Comparison of ENCODE assay signal across 9 mouse cellular contexts in the genomic region with DNA sequence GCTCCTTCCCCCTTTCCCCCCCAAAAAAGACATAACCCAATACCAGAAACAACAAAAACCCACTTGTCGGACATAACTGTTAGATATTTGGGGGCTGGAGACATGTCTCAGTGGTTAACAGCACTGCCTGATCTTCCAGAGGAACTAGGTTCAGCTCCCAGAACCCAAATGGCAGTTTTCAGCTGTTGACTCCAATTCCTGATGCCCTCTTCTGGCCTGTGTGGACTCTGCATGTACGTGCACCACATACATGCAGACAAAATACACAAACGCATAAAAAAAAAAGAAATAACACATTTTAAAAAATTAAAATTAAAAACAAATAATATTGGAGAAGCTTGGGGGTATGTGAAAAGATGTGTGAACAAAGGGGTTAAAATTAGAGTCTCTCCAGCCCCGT. TPM values are rescaled to one million over a fixed set of nuclear protein-coding genes. Genes with fewer than 3 reads are reported as not detected.
DNase-seq lines count a peak whose midpoint lies in the region; ATAC-seq lines count a peak whose summit lies in the region.
"Had no signal": no experiment of that assay in that cellular context is flagged by ENCODE, and none has a peak within 500 bp of the region (broad histone marks: within the 10 kb centered on the region; RNA-seq: fewer than 3 reads in every experiment).

No protein-coding gene starts in this region.

- 88% methylated on average over 4 of the region's 4 CpGs for WGBS in embryonic facial prominence, embryonic 11.5 days
- WGBS in embryonic facial prominence, embryonic 10.5 days: 84% methylated on average over 4 of the region's 4 CpGs

- H3K27ac ChIP-seq in embryonic facial prominence, embryonic 11.5 days (replicated peaks; ENCODE audit: low read depth, low read length): no peak overlapping the region
- H3K27ac ChIP-seq in embryonic facial prominence, embryonic 10.5 days (replicated peaks): no peak overlapping the region
- H3K27ac ChIP-seq: midbrain, embryonic 12.5 days had no signal

- no peaks in the 10 kb centered on the region for H3K9me3 ChIP-seq in embryonic facial prominence, embryonic 11.5 days (replicated peaks; ENCODE audit: control insufficient read depth, low read length)
- H3K9me3 ChIP-seq in embryonic facial prominence, embryonic 10.5 days: no peaks in the 10 kb centered on the region
- H3K9me3 ChIP-seq: midbrain, embryonic 12.5 days had no signal

- DNase-seq in embryonic facial prominence, embryonic 11.5 days (ENCODE audit: low spot score): peak; percentile 26
- DNase-seq in embryonic facial prominence, embryonic 10.5 days (ENCODE audit: low spot score): no peak
- DNase-seq in ovary, postnatal 14 days (ENCODE audit: low spot score): peak; percentile 7
- DNase-seq in ovary, adult 18-20 months (ENCODE audit: low spot score): no peak
- DNase-seq in cerebellum, postnatal 25 days: peak; percentile 34 to 70
- DNase-seq in lung, postnatal 10 days: peak; percentile 57
- DNase-seq in neural tube, embryonic 10.5 days (ENCODE audit: extremely low spot score, low spot score): no peak

- no peaks in the 10 kb centered on the region for H3K36me3 ChIP-seq in embryonic facial prominence, embryonic 11.5 days (replicated peaks; ENCODE audit: control insufficient read depth, insufficient read depth, low read depth, low read length)
- H3K36me3 ChIP-seq in embryonic facial prominence, embryonic 10.5 days (replicated peaks): peaks cover 69% of the 10 kb centered on the region

- no peak overlapping the region for H3K9ac ChIP-seq in embryonic facial prominence, embryonic 11.5 days (replicated peaks; ENCODE audit: low read length)
- H3K9ac ChIP-seq: midbrain, embryonic 12.5 days had no signal

- no peaks in the 10 kb centered on the region for H3K27me3 ChIP-seq in embryonic facial prominence, embryonic 11.5 days (ENCODE audit: control insufficient read depth, insufficient read depth, low read length)
- H3K27me3 ChIP-seq in embryonic facial prominence, embryonic 10.5 days (replicated peaks; ENCODE audit: low read depth, poor library complexity, severe bottlenecking): no peaks in the 10 kb centered on the region
- H3K27me3 ChIP-seq: midbrain, embryonic 12.5 days had no signal

- no peak overlapping the region for H3K4me3 ChIP-seq in embryonic facial prominence, embryonic 11.5 days (ENCODE audit: low read depth, low read length)
- H3K4me3 ChIP-seq in embryonic facial prominence, embryonic 10.5 days: no peak overlapping the region
- H3K4me3 ChIP-seq: midbrain, embryonic 12.5 days had no signal

- no peaks in the 10 kb centered on the region for H3K4me1 ChIP-seq in embryonic facial prominence, embryonic 11.5 days (ENCODE audit: control insufficient read depth, insufficient read depth, low read length)
- H3K4me1 ChIP-seq in embryonic facial prominence, embryonic 10.5 days: 0 out of 2 replicates have a peak, but pooled peaks cover 3% of the 10 kb centered on the region
- H3K4me1 ChIP-seq: midbrain, embryonic 12.5 days had no signal

- no peak overlapping the region for H3K4me2 ChIP-seq in embryonic facial prominence, embryonic 11.5 days (ENCODE audit: low read depth, low read length)
- H3K4me2 ChIP-seq: midbrain, embryonic 12.5 days had no signal

- no peak for ATAC-seq in embryonic facial prominence, embryonic 11.5 days (replicated peaks; ENCODE audit: insufficient number of reproducible peaks, low FRiP score, low TSS enrichment, low read depth)
- ATAC-seq in erythroblast, adult 5-6 weeks (replicated peaks; ENCODE audit: low FRiP score, poor library complexity, severe bottlenecking): no peak

RNA-seq across cellular contexts. Expression of a gene that starts 54.5 kb away (rescaled TPM):
- polyA plus RNA-seq in embryonic facial prominence, embryonic 11.5 days (2014; fragmentation: Nextera tagmentation; extraction: Ambion mirVana): 14.6 and 15.0 TPM in 2 replicates
- polyA plus RNA-seq in embryonic facial prominence, embryonic 10.5 days (2016; fragmentation: Nextera tagmentation; extraction: Ambion mirVana): 11.2 and 11.5 TPM in 2 replicates
- 7.3 and 9.4 TPM in 2 replicates for total RNA-seq in erythroblast, adult 5-6 weeks (2015; ENCODE audit: low replicate concordance)
- 7.8 and 8.9 TPM in 2 replicates for total RNA-seq in erythroblast, adult 5-6 weeks (2017; ENCODE audit: low replicate concordance)

Comparison
In these comparisons a context has a peak if more than half of its experiments do, and no peak if none do; other contexts are left out.
1. DNase-seq: peak in embryonic facial prominence, embryonic 11.5 days (single experiment), ovary, postnatal 14 days (single experiment), cerebellum, postnatal 25 days (2 of 2) and lung, postnatal 10 days (single experiment); none in embryonic facial prominence, embryonic 10.5 days (single experiment), ovary, adult 18-20 months (single experiment) and neural tube, embryonic 10.5 days (single experiment).